In genomic region chr16:34601954-34602353, GRCm38 (mm10) we compare ENCODE assay signal across 28 mouse cellular contexts. TPM values are rescaled to one million over a fixed set of nuclear protein-coding genes. Genes with fewer than 3 reads are reported as not detected.
"Had no signal": no experiment of that assay in that cellular context is flagged by ENCODE, and none has a peak within 500 bp of the region (broad histone marks: within the 10 kb centered on the region; RNA-seq: fewer than 3 reads in every experiment).

No protein-coding gene starts in this region.

- H3K4me3 ChIP-seq: limb, embryonic 12.5 days; limb, embryonic 15.5 days; midbrain, embryonic 12.5 days; midbrain, embryonic 15.5 days; neural tube, embryonic 12.5 days; neural tube, embryonic 15.5 days had no signal

- H3K9ac ChIP-seq: limb, embryonic 12.5 days; limb, embryonic 15.5 days; liver, embryonic 14.5 days; liver, postnatal 0 days; lung, embryonic 14.5 days; midbrain, embryonic 12.5 days; midbrain, embryonic 15.5 days; neural tube, embryonic 12.5 days; neural tube, embryonic 15.5 days had no signal

- DNase-seq: kidney, adult 9 months; kidney, postnatal 14 days; kidney, postnatal 4 days; left cerebral cortex, postnatal 4 days; liver, postnatal 0 days; lung, embryonic 14.5 days; lung, postnatal 36 days; right cerebral cortex, postnatal 4 days; thymus, adult 2 months; thymus, postnatal 14 days; thymus, postnatal 4 days had no signal

- H3K4me2 ChIP-seq: limb, embryonic 12.5 days; limb, embryonic 15.5 days; liver, embryonic 11.5 days; lung, embryonic 14.5 days; midbrain, embryonic 12.5 days; midbrain, embryonic 15.5 days; neural tube, embryonic 12.5 days; neural tube, embryonic 15.5 days had no signal

- ATAC-seq: liver, postnatal 0 days; lung, postnatal 0 days; midbrain, embryonic 15.5 days had no signal

- H3K27me3 ChIP-seq: limb, embryonic 12.5 days; limb, embryonic 15.5 days; midbrain, embryonic 12.5 days; midbrain, embryonic 15.5 days; neural tube, embryonic 12.5 days; neural tube, embryonic 15.5 days had no signal

- H3K4me1 ChIP-seq: midbrain, embryonic 12.5 days; midbrain, embryonic 15.5 days; neural tube, embryonic 12.5 days; neural tube, embryonic 15.5 days had no signal

- H3K27ac ChIP-seq: limb, embryonic 12.5 days; limb, embryonic 15.5 days; liver, embryonic 14.5 days; midbrain, embryonic 12.5 days; midbrain, embryonic 15.5 days; neural tube, embryonic 12.5 days; neural tube, embryonic 15.5 days; stomach, postnatal 0 days had no signal

- H3K36me3 ChIP-seq: limb, embryonic 12.5 days; limb, embryonic 15.5 days; midbrain, embryonic 12.5 days; midbrain, embryonic 15.5 days; neural tube, embryonic 12.5 days; neural tube, embryonic 15.5 days had no signal

- H3K9me3 ChIP-seq: limb, embryonic 12.5 days; limb, embryonic 15.5 days; midbrain, embryonic 12.5 days; midbrain, embryonic 15.5 days; neural tube, embryonic 12.5 days had no signal

RNA-seq across cellular contexts. Expression of gene Ropn1, which starts 47.8 kb away (rescaled TPM):
- total RNA-seq: layer of hippocampus, adult 18-20 months; layer of hippocampus, postnatal 14 days; left cerebral cortex, adult 8-10 months; left cerebral cortex, postnatal 4 days; megakaryocyte progenitor cell, adult 5-6 weeks; megakaryocyte-erythroid progenitor cell, adult 5-6 weeks had no signal
- polyA plus RNA-seq: kidney, embryonic 16.5 days; limb, embryonic 15.5 days; liver, embryonic 11.5 days; liver, embryonic 14.5 days; liver, postnatal 0 days; lung, embryonic 14.5 days; lung, postnatal 0 days; midbrain, embryonic 12.5 days; midbrain, embryonic 15.5 days; neural tube, embryonic 12.5 days; neural tube, embryonic 15.5 days; stomach, embryonic 14.5 days; stomach, postnatal 0 days; thymus, adult 2 months had no signal
